Mouse (Mus musculus): ENCODE measurements at regions not wholly inside any gene's neighbourhood (a gene's known extent, or its start where the extent isn't known, plus 50 kb on each side); places are given as distances from the start of the nearest gene placed in this dataset.

GRCm38 (mm10) chr2:107376891-107377290 lies 86.5 kb downstream of the Kcna4 start:
- Histone ChIP-seq H3K36me3 (ENCODE audit: control insufficient read depth, insufficient read depth) (no peaks in the 10 kb centered on the region), H3ac (ENCODE audit: control insufficient read depth, insufficient read length, low read depth) (no peak overlapping the region), H3K27me3 (ENCODE audit: control insufficient read depth, insufficient read depth, insufficient read length) (no peaks in the 10 kb centered on the region), H3K4me3 (ENCODE audit: insufficient read depth, poor library complexity, severe bottlenecking) (no peak overlapping the region), H3K79me3 (ENCODE audit: low read depth) (no peaks in the 10 kb centered on the region), H3K79me2 (ENCODE audit: control insufficient read depth, insufficient read depth) (no peaks in the 10 kb centered on the region)
- TF ChIP-seq MYOD1 (IDR thresholded peaks at IDR 0.05; ENCODE audit: control insufficient read depth, insufficient read length, low read depth) (no peak), CEBPB (IDR thresholded peaks at IDR 0.05; ENCODE audit: low read depth) (no peak), CTCF (IDR thresholded peaks at IDR 0.05; ENCODE audit: control insufficient read depth, insufficient read depth, insufficient read length) (no peak), MYOG (IDR thresholded peaks at IDR 0.05; ENCODE audit: control insufficient read depth, extremely low read depth, insufficient read length) (no peak), MAX (IDR thresholded peaks at IDR 0.05) (no peak), FOSL1 (IDR thresholded peaks at IDR 0.05; ENCODE audit: insufficient read depth, low read length, poor library complexity, severe bottlenecking) (no peak), USF1 (IDR thresholded peaks at IDR 0.05; ENCODE audit: low read depth) (no peak)

GRCm38 (mm10) chr2:107392821-107393220 lies 102.4 kb downstream of the Kcna4 start:
- Histone ChIP-seq H3K79me3 (ENCODE audit: low read depth) (no peaks in the 10 kb centered on the region), H3ac (ENCODE audit: control insufficient read depth, insufficient read length, low read depth) (no peak overlapping the region), H3K27me3 (ENCODE audit: control insufficient read depth, insufficient read depth, insufficient read length) (no peaks in the 10 kb centered on the region), H3K36me3 (ENCODE audit: control insufficient read depth, insufficient read depth) (no peaks in the 10 kb centered on the region), H3K4me3 (ENCODE audit: insufficient read depth, poor library complexity, severe bottlenecking) (no peak overlapping the region), H3K79me2 (ENCODE audit: control insufficient read depth, insufficient read depth) (no peaks in the 10 kb centered on the region)
- TF ChIP-seq MYOD1 (IDR thresholded peaks at IDR 0.05; ENCODE audit: control insufficient read depth, insufficient read length, low read depth) (peak; percentile 20), USF1 (IDR thresholded peaks at IDR 0.05; ENCODE audit: low read depth) (no peak)

- H3K36me3 ChIP-seq (ENCODE audit: control insufficient read depth, insufficient read depth): no peaks in the 10 kb centered on the region
- no peak overlapping the region for H3K4me3 ChIP-seq (ENCODE audit: insufficient read depth, poor library complexity, severe bottlenecking)
- H3K27me3 ChIP-seq (ENCODE audit: control insufficient read depth, insufficient read depth, insufficient read length): no peaks in the 10 kb centered on the region
- H3K79me3 ChIP-seq (ENCODE audit: low read depth): no peaks in the 10 kb centered on the region
- no peak for TF ChIP-seq FOSL1 (IDR thresholded peaks at IDR 0.05; ENCODE audit: insufficient read depth, low read length, poor library complexity, severe bottlenecking)
- TF ChIP-seq USF1 (IDR thresholded peaks at IDR 0.05; ENCODE audit: low read depth): no peak
- TF ChIP-seq MAX (IDR thresholded peaks at IDR 0.05): no peak
- TF ChIP-seq MYOD1 (IDR thresholded peaks at IDR 0.05; ENCODE audit: control insufficient read depth, insufficient read length, low read depth): no peak
- TF ChIP-seq MYOG (IDR thresholded peaks at IDR 0.05; ENCODE audit: control insufficient read depth, extremely low read depth, insufficient read length): no peak
- TF ChIP-seq CEBPB (IDR thresholded peaks at IDR 0.05; ENCODE audit: low read depth): no peak
- no peak for TF ChIP-seq CTCF (IDR thresholded peaks at IDR 0.05; ENCODE audit: control insufficient read depth, insufficient read depth, insufficient read length)
- H3K79me2 ChIP-seq (ENCODE audit: control insufficient read depth, insufficient read depth): no peaks in the 10 kb centered on the region
- H3ac ChIP-seq (ENCODE audit: control insufficient read depth, insufficient read length, low read depth): no peak overlapping the region
Observed at GRCm38 (mm10) chr2:107400471-107400870, 110.0 kb downstream of the Kcna4 start.

Data from C2C12 (cell line).